Mouse (Mus musculus): ENCODE results near the gene Hmgb2. TPM values are rescaled to one million over a fixed set of nuclear protein-coding genes. Genes with fewer than 3 reads are reported as not detected.
A peak's percentile ranks its signal among the peaks of the same experiment; 100 is the strongest.

Hmgb2 gene
- 252 and 287 TPM in 2 replicates for polyA plus RNA-seq (2015; fragmentation: Nextera tagmentation; extraction: Ambion mirVana)

- Histone ChIP-seq H3K27ac (ENCODE audit: low read length) (peak within 1 kb of the TSS; percentile 100), H3K36me3 (ENCODE audit: control insufficient read depth, insufficient read depth, low read length) (0 out of 2 replicates have a peak, but pooled peaks cover 2% of the 10 kb centered on the region), H3K4me2 (ENCODE audit: low read depth, low read length) (peak within 1 kb of the TSS; percentile 86), H3K4me1 (ENCODE audit: control insufficient read depth, insufficient read depth, low read length) (peaks cover 4% of the 10 kb centered on the region; the same call in 1 of the 2 replicates), H3K9me3 (ENCODE audit: control insufficient read depth, low read length) (no peaks in the 10 kb centered on the region), H3K4me3 (ENCODE audit: low read length) (peak within 1 kb of the TSS; percentile 88), H3K27me3 (replicated peaks; ENCODE audit: control insufficient read depth, insufficient read depth, low read length) (no peaks in the 10 kb centered on the region), H3K9ac (ENCODE audit: low read depth, low read length) (peak within 1 kb of the TSS; percentile 100)
- peak; percentile 100 for ATAC-seq
- WGBS = under 1% methylated on average over 63 of the region's 63 CpGs
Measured at GRCm38 (mm10) chr8:57511316-57512118, at the start of gene Hmgb2. Hmgb2 (plus strand) TSS chr8:57511907.

GRCm38 (mm10) chr8:57462839-57463238 lies 48.9 kb upstream of the Hmgb2 start:
- Histone ChIP-seq H3K27ac (ENCODE audit: low read length) (no peak overlapping the region), H3K4me1 (ENCODE audit: control insufficient read depth, insufficient read depth, low read length) (no peaks in the 10 kb centered on the region), H3K36me3 (ENCODE audit: control insufficient read depth, insufficient read depth, low read length) (no peaks in the 10 kb centered on the region), H3K4me3 (ENCODE audit: low read length) (no peak overlapping the region), H3K9me3 (ENCODE audit: control insufficient read depth, low read length) (no peaks in the 10 kb centered on the region), H3K9ac (ENCODE audit: low read depth, low read length) (no peak overlapping the region), H3K27me3 (replicated peaks; ENCODE audit: control insufficient read depth, insufficient read depth, low read length) (no peaks in the 10 kb centered on the region), H3K4me2 (ENCODE audit: low read depth, low read length) (no peak overlapping the region)
- no peak for ATAC-seq
- WGBS = 68% methylated on average over 1 of the region's 1 CpGs

- peaks cover 2% of the 10 kb centered on the region; the same call in 1 of the 2 replicates for H3K4me1 ChIP-seq (ENCODE audit: control insufficient read depth, insufficient read depth, low read length)
- ATAC-seq = peak; percentile 80
- 65% methylated on average over 3 of the region's 3 CpGs for WGBS
Measured at GRCm38 (mm10) chr8:57463757-57464156, 48.0 kb upstream of the Hmgb2 start.

GRCm38 (mm10) chr8:57468624-57469023 lies 43.1 kb upstream of the Hmgb2 start:
- 32% methylated on average over 5 of the region's 5 CpGs for WGBS
- H3K9me3 ChIP-seq (ENCODE audit: control insufficient read depth, low read length) = no peaks in the 10 kb centered on the region
- H3K36me3 ChIP-seq (ENCODE audit: control insufficient read depth, insufficient read depth, low read length) = no peaks in the 10 kb centered on the region
- H3K4me3 ChIP-seq (ENCODE audit: low read length) = no peak overlapping the region
- H3K9ac ChIP-seq (ENCODE audit: low read depth, low read length) = no peak overlapping the region
- H3K27ac ChIP-seq (ENCODE audit: low read length) = no peak overlapping the region
- H3K27me3 ChIP-seq (replicated peaks; ENCODE audit: control insufficient read depth, insufficient read depth, low read length) = no peaks in the 10 kb centered on the region
- ATAC-seq = peak; percentile 76
- no peak overlapping the region for H3K4me2 ChIP-seq (ENCODE audit: low read depth, low read length)
- H3K4me1 ChIP-seq (ENCODE audit: control insufficient read depth, insufficient read depth, low read length) = peaks cover 4% of the 10 kb centered on the region; the same call in 1 of the 2 replicates

More at GRCm38 (mm10) chr8:57463757-57464156, 48.0 kb upstream of the Hmgb2 start:
- H3K4me2 ChIP-seq (ENCODE audit: low read depth, low read length) = no peak overlapping the region
- H3K27ac ChIP-seq (ENCODE audit: low read length) = no peak overlapping the region
- no peaks in the 10 kb centered on the region for H3K9me3 ChIP-seq (ENCODE audit: control insufficient read depth, low read length)
- no peaks in the 10 kb centered on the region for H3K27me3 ChIP-seq (replicated peaks; ENCODE audit: control insufficient read depth, insufficient read depth, low read length)
- H3K9ac ChIP-seq (ENCODE audit: low read depth, low read length) = no peak overlapping the region
- H3K36me3 ChIP-seq (ENCODE audit: control insufficient read depth, insufficient read depth, low read length) = no peaks in the 10 kb centered on the region
- no peak overlapping the region for H3K4me3 ChIP-seq (ENCODE audit: low read length)

GRCm38 (mm10) chr8:57470863-57471262 lies 40.8 kb upstream of the Hmgb2 start:
- no peak overlapping the region for H3K27ac ChIP-seq (ENCODE audit: low read length)

GRCm38 (mm10) chr8:57473751-57474150 lies 38.0 kb upstream of the Hmgb2 start:
- 66% methylated on average over 6 of the region's 6 CpGs for WGBS
- ATAC-seq = no peak
- Histone ChIP-seq H3K4me3 (ENCODE audit: low read length) (no peak overlapping the region), H3K27ac (ENCODE audit: low read length) (no peak overlapping the region), H3K36me3 (ENCODE audit: control insufficient read depth, insufficient read depth, low read length) (no peaks in the 10 kb centered on the region), H3K4me1 (ENCODE audit: control insufficient read depth, insufficient read depth, low read length) (peaks cover 1% of the 10 kb centered on the region; the same call in 1 of the 2 replicates), H3K9me3 (ENCODE audit: control insufficient read depth, low read length) (no peaks in the 10 kb centered on the region), H3K27me3 (replicated peaks; ENCODE audit: control insufficient read depth, insufficient read depth, low read length) (no peaks in the 10 kb centered on the region), H3K4me2 (ENCODE audit: low read depth, low read length) (no peak overlapping the region), H3K9ac (ENCODE audit: low read depth, low read length) (no peak overlapping the region)

More at GRCm38 (mm10) chr8:57470863-57471262, 40.8 kb upstream of the Hmgb2 start:
- Histone ChIP-seq H3K4me3 (ENCODE audit: low read length) (no peak overlapping the region), H3K9me3 (ENCODE audit: control insufficient read depth, low read length) (no peaks in the 10 kb centered on the region), H3K4me1 (ENCODE audit: control insufficient read depth, insufficient read depth, low read length) (peaks cover 4% of the 10 kb centered on the region; the same call in 1 of the 2 replicates), H3K9ac (ENCODE audit: low read depth, low read length) (no peak overlapping the region), H3K4me2 (ENCODE audit: low read depth, low read length) (no peak overlapping the region), H3K36me3 (ENCODE audit: control insufficient read depth, insufficient read depth, low read length) (no peaks in the 10 kb centered on the region), H3K27me3 (replicated peaks; ENCODE audit: control insufficient read depth, insufficient read depth, low read length) (no peaks in the 10 kb centered on the region)
- ATAC-seq = no peak
- WGBS = 95% methylated on average over 5 of the region's 5 CpGs

GRCm38 (mm10) chr8:57478406-57478805 lies 33.3 kb upstream of the Hmgb2 start:
- no peaks in the 10 kb centered on the region for H3K4me1 ChIP-seq (ENCODE audit: control insufficient read depth, insufficient read depth, low read length)
- no peak overlapping the region for H3K9ac ChIP-seq (ENCODE audit: low read depth, low read length)
- H3K36me3 ChIP-seq (ENCODE audit: control insufficient read depth, insufficient read depth, low read length) = peaks cover 2% of the 10 kb centered on the region; the same call in 1 of the 2 replicates
- H3K4me3 ChIP-seq (ENCODE audit: low read length) = no peak overlapping the region
- no peaks in the 10 kb centered on the region for H3K9me3 ChIP-seq (ENCODE audit: control insufficient read depth, low read length)
- H3K27ac ChIP-seq (ENCODE audit: low read length) = no peak overlapping the region
- 60% methylated on average over 3 of the region's 3 CpGs for WGBS
- no peak for ATAC-seq
- H3K4me2 ChIP-seq (ENCODE audit: low read depth, low read length) = no peak overlapping the region
- H3K27me3 ChIP-seq (replicated peaks; ENCODE audit: control insufficient read depth, insufficient read depth, low read length) = no peaks in the 10 kb centered on the region

GRCm38 (mm10) chr8:57479700-57480099 lies 32.0 kb upstream of the Hmgb2 start:
- Histone ChIP-seq H3K4me3 (ENCODE audit: low read length) (no peak overlapping the region), H3K27ac (ENCODE audit: low read length) (no peak overlapping the region), H3K4me2 (ENCODE audit: low read depth, low read length) (no peak overlapping the region), H3K36me3 (ENCODE audit: control insufficient read depth, insufficient read depth, low read length) (peaks cover 2% of the 10 kb centered on the region; the same call in 1 of the 2 replicates), H3K27me3 (replicated peaks; ENCODE audit: control insufficient read depth, insufficient read depth, low read length) (no peaks in the 10 kb centered on the region), H3K9me3 (ENCODE audit: control insufficient read depth, low read length) (no peaks in the 10 kb centered on the region), H3K4me1 (ENCODE audit: control insufficient read depth, insufficient read depth, low read length) (no peaks in the 10 kb centered on the region), H3K9ac (ENCODE audit: low read depth, low read length) (no peak overlapping the region)
- ATAC-seq = no peak
- WGBS = 93% methylated on average over 8 of the region's 8 CpGs

- Histone ChIP-seq H3K36me3 (ENCODE audit: control insufficient read depth, insufficient read depth, low read length) (peaks cover 2% of the 10 kb centered on the region; the same call in 1 of the 2 replicates), H3K9me3 (ENCODE audit: control insufficient read depth, low read length) (no peaks in the 10 kb centered on the region), H3K4me1 (ENCODE audit: control insufficient read depth, insufficient read depth, low read length) (no peaks in the 10 kb centered on the region), H3K4me2 (ENCODE audit: low read depth, low read length) (no peak overlapping the region), H3K9ac (ENCODE audit: low read depth, low read length) (no peak overlapping the region), H3K27me3 (replicated peaks; ENCODE audit: control insufficient read depth, insufficient read depth, low read length) (no peaks in the 10 kb centered on the region), H3K27ac (ENCODE audit: low read length) (no peak overlapping the region), H3K4me3 (ENCODE audit: low read length) (no peak overlapping the region)
- ATAC-seq = no peak
- WGBS = 81% methylated on average over 4 of the region's 4 CpGs
Measured at GRCm38 (mm10) chr8:57480606-57481005, 31.1 kb upstream of the Hmgb2 start.
